ENCODE assay signal across 24 mouse cellular contexts in the genomic region with DNA sequence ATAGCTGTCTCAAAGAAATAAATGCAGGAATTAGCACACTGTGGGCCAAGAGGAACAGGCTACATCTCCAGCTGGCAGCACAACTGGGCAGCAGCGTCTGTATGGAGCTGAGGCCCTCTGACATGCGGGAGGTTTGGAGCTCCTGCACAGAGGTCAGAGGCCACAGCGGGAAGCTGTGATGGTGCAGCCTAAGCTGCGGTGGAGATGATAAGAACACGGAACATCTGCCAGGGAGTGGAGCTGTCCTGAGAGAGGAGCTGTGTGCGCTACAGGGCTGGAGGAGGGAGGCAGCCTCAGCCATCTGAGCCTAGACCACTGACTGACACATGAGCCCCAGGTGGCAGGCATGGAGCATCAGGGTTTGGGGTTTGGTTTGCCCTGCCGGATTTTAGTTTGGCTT. TPM values are rescaled to one million over a fixed set of nuclear protein-coding genes. Genes with fewer than 3 reads are reported as not detected.
"Had no signal": no experiment of that assay in that cellular context is flagged by ENCODE, and none has a peak within 500 bp of the region (broad histone marks: within the 10 kb centered on the region; RNA-seq: fewer than 3 reads in every experiment).

No protein-coding gene starts in this region.

- ATAC-seq: intestine, postnatal 0 days had no signal

- H3K27me3 ChIP-seq: liver, embryonic 13.5 days; neural tube, embryonic 12.5 days; neural tube, embryonic 15.5 days had no signal

- H3K9ac ChIP-seq: liver, embryonic 13.5 days; neural tube, embryonic 12.5 days; neural tube, embryonic 15.5 days had no signal

- H3K36me3 ChIP-seq: liver, embryonic 13.5 days; neural tube, embryonic 12.5 days; neural tube, embryonic 15.5 days had no signal

- H3K4me1 ChIP-seq: megakaryocyte, embryonic 14.5 days; neural tube, embryonic 12.5 days; neural tube, embryonic 15.5 days had no signal

- H3K4me2 ChIP-seq: liver, embryonic 13.5 days; neural tube, embryonic 12.5 days; neural tube, embryonic 15.5 days had no signal

- H3K4me3 ChIP-seq: layer of hippocampus, adult 2 months; left cerebral cortex, adult 2 months; liver, embryonic 13.5 days; megakaryocyte, embryonic 14.5 days; neural tube, embryonic 12.5 days; neural tube, embryonic 15.5 days had no signal

- DNase-seq: kidney, adult 2 months; kidney, postnatal 25 days; layer of hippocampus, adult 9-11 months; liver, embryonic 13.5 days; lung, postnatal 14 days; midbrain, embryonic 14.5 days; right cerebral cortex, adult 18-20 months; right cerebral cortex, postnatal 14 days; right cerebral cortex, postnatal 4 days; thymus, adult 2 months; thymus, postnatal 14 days; thymus, postnatal 4 days had no signal

- H3K9me3 ChIP-seq: liver, embryonic 13.5 days; neural tube, embryonic 12.5 days; neural tube, embryonic 15.5 days had no signal

- H3K27ac ChIP-seq: kidney, postnatal 0 days; layer of hippocampus, adult 2 months; left cerebral cortex, adult 2 months; liver, embryonic 13.5 days; neural tube, embryonic 12.5 days; neural tube, embryonic 15.5 days; stomach, postnatal 0 days had no signal

RNA-seq across cellular contexts. Expression of gene Ocstamp, which starts 28.5 kb away (rescaled TPM):
- total RNA-seq: layer of hippocampus, adult 2 months; layer of hippocampus, postnatal 25 days; left cerebral cortex, adult 2 months; left cerebral cortex, postnatal 10 days; left cerebral cortex, postnatal 36 days had no signal

RNA-seq across cellular contexts. Expression of gene Slc13a3, which starts 44.3 kb away (rescaled TPM):
- polyA plus RNA-seq: intestine, postnatal 0 days; limb, embryonic 11.5 days had no signal
